Mouse (Mus musculus) CH12.LX (cell line): Measurements from ENCODE around the gene Olfr617. TPM values are rescaled to one million over a fixed set of nuclear protein-coding genes. Genes with fewer than 3 reads are reported as not detected.

Source experiments
- DNase-seq: peaks from one replicate; pipeline ENCODE4 v3.0.0-alpha.2; 2013; ENCODE audit errors: extremely low read depth
- H3K27ac ChIP-seq: 2 replicates; pipeline ENCODE4 v1.5.1; 2012; ENCODE audit warnings: low read depth, mild to moderate bottlenecking, control low read depth, moderate library complexity; ENCODE audit not compliant: insufficient read depth
- H3K27me3 ChIP-seq: replicated peaks from 2 replicates; pipeline ENCODE3; 2012; ENCODE audit warnings: inconsistent platforms
- H3K36me3 ChIP-seq, 2 experiments: replicated peaks in 1 of 2; 2 replicates each; pipeline versions ENCODE3 to v1.6.1; 2012; ENCODE audit warnings: inconsistent platforms in 1 of 2, low read length in 1 of 2, mild to moderate bottlenecking in 1 of 2, mixed read lengths in 1 of 2, moderate library complexity in 1 of 2; ENCODE audit not compliant: control insufficient read depth in 1 of 2, insufficient read depth in 1 of 2
- H3K4me1 ChIP-seq, 2 experiments: 2 replicates each; pipeline ENCODE4 v1.6.1; 2012; ENCODE audit warnings: inconsistent platforms in 1 of 2, moderate library complexity in 1 of 2; ENCODE audit not compliant: insufficient read depth in 2 of 2, control insufficient read depth in 1 of 2
- H3K4me2 ChIP-seq: 2 replicates; pipeline ENCODE4 v1.6.1; 2012; ENCODE audit warnings: low read depth, mild to moderate bottlenecking, control low read depth; ENCODE audit not compliant: poor library complexity, insufficient read depth, severe bottlenecking
- H3K4me3 ChIP-seq, 3 experiments: fragments of 150-350 bp in 1 of 3; sonication (generic) in 1 of 3; replicated peaks in 1 of 3; 2 replicates each; pipeline versions ENCODE3 to v1.5.1; 2011 to 2012; ENCODE audit warnings: low read depth in 2 of 3, low read length in 2 of 3, mild to moderate bottlenecking in 2 of 3, moderate library complexity in 2 of 3, control low read depth in 1 of 3, improper control_type of control experiment in 1 of 3, inconsistent platforms in 1 of 3, mixed read lengths in 1 of 3; ENCODE audit not compliant: poor library complexity in 1 of 3
- H3K79me2 ChIP-seq: replicated peaks from 2 replicates; pipeline ENCODE4 v1.6.1; 2012; ENCODE audit warnings: mild to moderate bottlenecking, moderate library complexity; ENCODE audit not compliant: control insufficient read depth, poor library complexity, insufficient read depth, severe bottlenecking; ENCODE audit errors: extremely low read depth
- H3K9ac ChIP-seq: 2 replicates; pipeline ENCODE4 v1.6.1; 2012; ENCODE audit warnings: low read depth, mild to moderate bottlenecking, control low read depth, moderate library complexity; ENCODE audit not compliant: insufficient read depth
- H3K9me3 ChIP-seq: replicated peaks from 2 replicates; pipeline ENCODE3; 2012; ENCODE audit warnings: low read length, inconsistent platforms, mixed read lengths
- BHLHE40 ChIP-seq: IDR thresholded peaks from 2 replicates; pipeline ENCODE4 v1.6.1; 2011; ENCODE audit warnings: mild to moderate bottlenecking, low read depth, low read length, improper control_type of control experiment
- EP300 ChIP-seq: IDR thresholded peaks from 2 replicates; pipeline ENCODE4 v1.6.1; 2011; ENCODE audit warnings: low read length, improper control_type of control experiment
- ETS1 ChIP-seq: conservative IDR thresholded peaks from 2 replicates; pipeline ENCODE4 v1.6.1; 2012; ENCODE audit warnings: low read depth, mild to moderate bottlenecking, inconsistent platforms, low read length, improper control_type of control experiment, moderate library complexity
- GABPA ChIP-seq: IDR thresholded peaks from 2 replicates; pipeline ENCODE4 v1.6.1; 2012; ENCODE audit warnings: low read depth, low read length, improper control_type of control experiment, inconsistent platforms; ENCODE audit not compliant: insufficient replicate concordance
- HCFC1 ChIP-seq: IDR thresholded peaks from 2 replicates; pipeline ENCODE4 v1.6.1; 2012; ENCODE audit warnings: low read depth, mild to moderate bottlenecking, inconsistent platforms, low read length, improper control_type of control experiment
- KAT2A ChIP-seq: IDR thresholded peaks from 2 replicates; pipeline ENCODE4 v1.6.1; 2012; ENCODE audit warnings: low read length, improper control_type of control experiment, inconsistent platforms; ENCODE audit not compliant: insufficient replicate concordance
- MAX ChIP-seq: IDR thresholded peaks from 2 replicates; pipeline ENCODE4 v1.6.1; 2011; ENCODE audit warnings: low read length, improper control_type of control experiment
- MAZ ChIP-seq: IDR thresholded peaks from 2 replicates; pipeline ENCODE4 v1.6.1; 2012; ENCODE audit warnings: low read depth, mild to moderate bottlenecking, inconsistent platforms, low read length, improper control_type of control experiment, moderate library complexity
- MXI1 ChIP-seq: IDR thresholded peaks from 2 replicates; pipeline ENCODE4 v1.6.1; 2011; ENCODE audit warnings: mild to moderate bottlenecking, low read depth, low read length, improper control_type of control experiment
- MYC ChIP-seq: IDR thresholded peaks from 2 replicates; pipeline ENCODE4 v1.6.1; 2011; ENCODE audit warnings: low read depth, mild to moderate bottlenecking, improper control_type of control experiment, low read length
- NELFE ChIP-seq: IDR thresholded peaks from 2 replicates; pipeline ENCODE4 v1.6.1; 2011; ENCODE audit warnings: low read depth, low read length, improper control_type of control experiment
- PAX5 ChIP-seq: IDR thresholded peaks from 2 replicates; pipeline ENCODE4 v1.6.1; 2012; ENCODE audit warnings: low read length, inconsistent platforms, mixed read lengths
- POLR2AphosphoS2 ChIP-seq: IDR thresholded peaks from 2 replicates; pipeline ENCODE4 v1.6.1; 2011; ENCODE audit warnings: low read depth, low read length, improper control_type of control experiment
- RCOR1 ChIP-seq: conservative IDR thresholded peaks from 2 replicates; pipeline ENCODE4 v1.6.1; 2012; ENCODE audit warnings: low read depth, mild to moderate bottlenecking, inconsistent platforms, low read length, improper control_type of control experiment
- TBP ChIP-seq: conservative IDR thresholded peaks from 2 replicates; pipeline ENCODE4 v1.6.1; 2011; ENCODE audit warnings: low read depth, low read length, improper control_type of control experiment
- ZKSCAN1 ChIP-seq: IDR thresholded peaks from 2 replicates; pipeline ENCODE4 v1.6.1; 2012; ENCODE audit warnings: low read depth, inconsistent platforms, low read length, improper control_type of control experiment, borderline replicate concordance
- ZMIZ1 ChIP-seq: IDR thresholded peaks from 2 replicates; pipeline ENCODE4 v1.6.1; 2012; ENCODE audit warnings: low read depth, mild to moderate bottlenecking, inconsistent platforms, low read length, improper control_type of control experiment
- dilution Hi-C: fragments of 300-500 bp; cut with MboI; formaldehyde crosslinking; loops from 2 replicates; pipeline ENCODE4 v1.14.3; 2020; ENCODE audit warnings: low sequenced_read_pairs; ENCODE audit not compliant: extremely low pct_unique_long_range_greater_than_20kb, extremely low pct_ligation_motif_present
- in situ Hi-C: fragments of 300-500 bp; cut with MboI; formaldehyde crosslinking; loops from 3 replicates; pipeline ENCODE4 v1.14.3; 2019; ENCODE audit warnings: low sequenced_read_pairs, low pct_ligation_motif_present, low pct_unique_long_range_greater_than_20kb, mixed read lengths
- polyA plus RNA-seq: library from polyadenylated mRNA; unstranded; fragments of >175 nt; gene quantifications from 2 replicates; pipeline ENCODE4 v1.2.1, GENCODE M21; 2012; ENCODE audit warnings: low read depth; ENCODE audit not compliant: insufficient read length
- total RNA-seq, 2 experiments: library from RNA; depleted of rRNA; stranded (reverse); fragments of 300-350 nt in 1 of 2; fragments of >200 nt in 1 of 2; gene quantifications; 2 replicates each; pipeline ENCODE4 v1.2.3; 2012 to 2014

The Olfr617 gene
- total and polyA plus RNA-seq, 3 experiments, result not detected

GRCm38 (mm10) chr7:103555779-103556178 lies 17.1 kb upstream of the Olfr617 start, which contains the start of gene Olfr615:
TSS of gene Olfr615 (plus strand) at chr7:103556079.
- no peaks in the 10 kb centered on the region for H3K4me1 ChIP-seq
- H3K4me3 ChIP-seq, result no peak within 1 kb of the TSS
- no peaks in the 10 kb centered on the region for H3K27me3 ChIP-seq
- no peak for DNase-seq
- dilution Hi-C loops, result no loop called here
- no peak for TF ChIP-seq MAZ
- no peak for TF ChIP-seq HCFC1
- no peak for TF ChIP-seq TBP
- no peak for TF ChIP-seq EP300
- TF ChIP-seq ZKSCAN1, result no peak
- no peak for TF ChIP-seq RCOR1
- TF ChIP-seq POLR2AphosphoS2, result no peak
- TF ChIP-seq MXI1, result no peak
- no peak for TF ChIP-seq MAX
- no peak for TF ChIP-seq GABPA
- TF ChIP-seq BHLHE40, result no peak
- no peak for TF ChIP-seq ZMIZ1
- TF ChIP-seq KAT2A, result no peak
- TF ChIP-seq NELFE, result no peak
- H3K27ac ChIP-seq, result no peak within 1 kb of the TSS
- no peaks in the 10 kb centered on the region for H3K9me3 ChIP-seq
- in situ Hi-C loops, result no loop called here
- no peaks in the 10 kb centered on the region for H3K36me3 ChIP-seq
- H3K9ac ChIP-seq, result no peak within 1 kb of the TSS
- no peak within 1 kb of the TSS for H3K4me2 ChIP-seq
- H3K79me2 ChIP-seq, result no peaks in the 10 kb centered on the region

- no peak for TF ChIP-seq ETS1
- no peak for TF ChIP-seq PAX5
- TF ChIP-seq MXI1, result no peak
- no peak for TF ChIP-seq MYC
- TF ChIP-seq KAT2A, result no peak
- in situ Hi-C loops, result no loop called here
- no peaks in the 10 kb centered on the region for H3K4me1 ChIP-seq
- no peak within 1 kb of the TSS for H3K27ac ChIP-seq
- no peak for DNase-seq
- H3K9me3 ChIP-seq, result no peaks in the 10 kb centered on the region
- no peaks in the 10 kb centered on the region for H3K27me3 ChIP-seq
- no peaks in the 10 kb centered on the region for H3K79me2 ChIP-seq
- dilution Hi-C loops, result no loop called here
- no peak within 1 kb of the TSS for H3K4me3 ChIP-seq
- H3K36me3 ChIP-seq, result no peaks in the 10 kb centered on the region
- H3K9ac ChIP-seq, result no peak within 1 kb of the TSS
- H3K4me2 ChIP-seq, result no peak within 1 kb of the TSS
These were observed 3.8 kb upstream of the Olfr617 start, which contains the start of gene Olfr616 for GRCm38 (mm10) chr7:103569043-103569442. TSS of gene Olfr616 (minus strand) at chr7:103569143.
